Mouse (Mus musculus) lung, postnatal 10 days (tissue): ENCODE results near the gene Rnase4.

Experiments
- DNase-seq: peaks from one replicate; pipeline ENCODE4 v3.0.0; 2021

Rnase4 gene

DNA sequence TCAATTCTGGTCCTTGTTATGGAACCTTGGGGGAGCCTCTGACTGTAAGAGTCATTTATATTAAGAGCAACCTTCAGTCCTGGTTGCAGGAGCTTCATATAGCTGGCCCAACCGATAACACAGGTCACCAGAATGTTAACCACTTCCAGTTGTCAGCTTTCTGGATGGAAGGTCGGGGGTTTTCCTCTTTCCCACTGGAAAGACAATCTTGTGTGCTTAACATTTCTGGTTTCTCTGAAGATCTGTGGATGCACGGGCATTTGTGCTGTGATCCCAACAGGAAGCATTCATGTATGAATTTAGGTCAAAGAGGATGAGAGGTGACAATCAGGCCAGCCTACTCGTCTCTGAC lies 38.7 kb downstream of the Rnase4 start:
- no peak for DNase-seq

DNA sequence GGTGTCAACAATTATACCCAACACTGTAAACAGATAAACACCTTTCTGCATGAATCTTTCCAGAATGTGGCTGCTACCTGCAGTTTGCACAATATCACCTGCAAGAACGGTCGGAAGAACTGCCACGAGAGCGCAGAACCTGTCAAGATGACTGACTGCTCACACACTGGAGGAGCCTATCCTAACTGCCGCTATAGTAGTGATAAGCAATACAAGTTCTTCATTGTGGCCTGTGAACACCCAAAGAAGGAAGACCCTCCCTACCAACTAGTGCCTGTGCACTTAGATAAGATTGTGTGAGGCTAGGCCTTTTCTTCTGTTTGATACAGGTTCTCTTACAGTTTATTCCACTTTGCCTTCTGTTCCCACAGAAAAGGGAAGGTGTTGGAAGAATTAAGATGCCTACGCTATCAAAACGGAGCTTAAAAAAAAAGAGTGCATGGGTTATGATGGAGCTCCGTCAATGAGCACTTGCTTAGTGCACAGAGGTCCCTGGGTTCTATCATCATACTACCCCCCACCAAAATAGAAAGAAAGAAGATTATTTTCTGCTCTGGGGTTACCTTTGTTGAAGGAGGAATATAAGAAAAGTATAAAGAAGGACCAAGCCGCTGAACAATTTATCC lies 39.6 kb downstream of the Rnase4 start:
- no peak for DNase-seq

DNA sequence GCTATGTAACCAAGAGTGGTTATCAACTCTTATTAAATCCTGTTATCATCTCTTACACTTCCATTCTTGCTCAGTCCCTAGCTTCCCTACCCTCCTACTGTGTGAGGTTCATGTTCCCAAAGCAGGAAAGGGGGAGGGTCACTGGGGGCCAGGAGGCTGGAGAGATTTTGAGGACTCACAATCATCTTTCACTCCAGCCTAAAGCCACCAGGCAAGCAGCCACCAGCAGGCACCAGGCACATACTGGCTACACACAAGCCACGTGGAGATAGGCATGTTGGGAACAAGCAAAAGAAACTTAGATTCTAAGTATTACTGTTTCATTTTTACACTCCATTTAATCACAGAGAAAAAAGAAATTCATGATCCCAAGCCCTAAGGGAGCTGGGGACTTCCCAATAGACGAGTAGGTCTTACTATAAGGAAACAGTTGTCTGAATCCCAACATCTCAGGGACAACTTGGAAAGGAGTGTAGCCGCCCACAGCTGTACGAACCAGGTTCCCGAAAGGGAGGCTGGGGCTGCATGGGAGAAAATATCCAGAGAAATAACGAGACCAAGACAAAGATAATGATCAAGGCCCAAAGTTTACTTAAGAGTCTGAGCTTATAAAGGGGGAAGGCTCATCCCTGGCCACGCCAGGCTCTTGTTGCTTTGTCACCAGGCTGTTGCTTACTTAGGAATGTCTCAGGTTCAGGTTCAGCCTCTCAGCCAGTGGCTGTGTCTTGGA lies 40.4 kb downstream of the Rnase4 start:
- no peak for DNase-seq

DNA sequence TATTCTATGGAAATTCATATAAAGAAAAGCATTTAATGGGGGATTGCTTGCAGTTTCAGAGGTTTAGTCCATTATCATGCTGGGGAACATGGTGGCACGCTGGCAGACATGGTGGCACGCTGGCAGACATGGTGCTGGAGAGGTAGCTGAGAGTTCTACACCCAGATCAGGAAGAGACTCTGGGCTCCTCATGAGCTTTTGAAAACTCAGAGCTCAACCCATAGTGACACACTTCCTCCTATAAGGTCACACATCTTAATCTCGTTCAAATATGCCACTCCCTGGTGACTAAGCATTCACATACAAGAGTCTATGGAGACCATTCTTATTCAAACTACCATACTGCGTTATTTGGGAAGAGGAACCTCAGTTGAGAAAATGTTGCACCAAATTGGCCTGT lies 41.5 kb downstream of the Rnase4 start:
- DNase-seq = no peak

DNA sequence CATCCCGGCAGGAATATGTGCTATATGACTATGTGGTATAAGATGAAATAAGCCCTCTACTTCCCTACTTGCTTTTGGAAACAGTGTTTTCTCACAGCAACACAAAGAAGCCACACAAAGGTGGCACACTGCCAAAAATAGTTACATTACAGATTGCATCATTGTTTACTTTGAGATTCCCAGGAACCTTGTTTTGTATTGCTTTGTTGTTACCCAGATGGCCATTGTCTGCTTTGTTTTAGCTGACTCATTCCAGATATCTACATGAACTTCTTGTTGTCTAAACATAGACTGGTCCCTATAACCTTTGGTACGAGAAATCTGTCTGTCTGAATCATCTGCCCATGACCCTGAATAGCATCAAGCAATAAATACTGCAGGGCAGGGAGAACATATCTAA lies 49.5 kb downstream of the Rnase4 start:
- peak; percentile 31 for DNase-seq

DNA sequence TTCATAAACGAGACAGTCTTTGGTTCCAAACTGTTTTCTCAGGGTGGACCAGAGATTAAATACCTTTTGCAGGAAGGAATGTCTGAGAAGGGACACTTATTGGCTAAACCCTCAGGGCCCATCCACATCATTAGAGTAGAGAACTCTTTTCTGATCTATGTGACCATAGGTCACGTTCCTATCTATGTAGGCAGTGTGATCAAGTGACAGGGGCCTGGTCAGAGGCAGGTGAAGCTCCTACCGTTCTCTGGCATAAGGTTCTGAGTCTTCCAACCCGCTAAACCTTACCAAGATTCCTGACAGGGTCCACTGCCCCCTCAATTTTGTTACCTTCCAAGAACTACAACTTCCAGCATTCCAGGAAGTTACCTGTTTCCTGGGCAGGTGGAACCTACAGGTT lies 51.2 kb downstream of the Rnase4 start:
- DNase-seq = no peak

DNA sequence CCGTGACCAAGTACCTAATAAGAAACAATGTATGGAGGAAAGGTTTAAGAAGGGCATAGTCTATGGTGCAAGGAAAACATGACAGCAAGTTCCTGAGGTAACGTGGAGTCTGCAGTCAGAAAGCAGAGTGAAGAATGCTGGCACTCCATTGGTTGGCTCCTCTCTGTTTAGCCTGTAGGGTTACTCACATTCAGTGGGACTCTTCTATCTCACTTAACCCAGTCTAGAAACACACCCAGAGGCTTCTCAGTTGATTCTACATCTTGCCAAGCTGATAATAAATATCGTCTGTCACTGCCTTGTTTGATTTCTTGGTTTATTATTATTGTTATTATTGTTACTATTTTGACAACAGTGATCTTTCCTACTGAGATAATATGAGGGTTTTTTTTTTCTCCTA lies 51.7 kb downstream of the Rnase4 start:
- DNase-seq = no peak

DNA sequence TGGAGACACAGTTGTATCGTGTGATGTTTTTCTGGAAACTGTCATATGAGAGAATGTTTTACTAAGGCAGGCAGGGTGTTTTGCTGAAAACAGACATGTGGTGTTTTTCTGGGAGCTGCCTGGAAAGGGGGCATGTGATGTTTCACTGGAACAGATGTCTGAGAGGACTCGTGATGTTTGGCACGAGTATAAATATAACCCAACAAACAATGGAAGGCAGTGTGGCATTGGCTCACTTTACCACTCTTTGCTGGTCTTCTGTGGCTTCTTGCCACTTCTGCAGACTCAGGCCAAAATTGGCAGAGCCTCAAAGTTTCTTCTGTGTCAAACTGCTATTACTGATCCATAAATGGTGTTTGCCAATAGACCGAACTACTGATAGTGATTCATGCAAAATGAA lies 52.4 kb downstream of the Rnase4 start:
- no peak for DNase-seq

DNA sequence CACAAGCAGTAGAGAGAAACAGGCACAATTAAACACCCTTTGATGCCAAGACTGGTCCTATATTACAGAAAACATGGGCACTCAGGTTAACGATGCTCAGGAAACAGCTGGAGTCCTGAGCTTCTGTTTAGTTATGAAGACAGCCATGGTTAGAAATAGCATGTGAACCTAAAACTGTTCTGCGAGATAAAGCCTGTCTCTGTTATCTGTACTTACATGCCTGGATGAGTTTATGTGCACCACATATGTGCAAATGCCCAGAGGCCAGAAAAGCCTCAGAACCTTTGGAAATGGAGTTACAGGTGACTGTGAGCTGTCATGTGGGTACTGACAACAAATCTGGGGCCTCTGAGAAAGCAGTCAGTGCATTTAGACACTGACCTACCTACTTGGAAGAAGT lies 53.1 kb downstream of the Rnase4 start:
- no peak for DNase-seq

DNA sequence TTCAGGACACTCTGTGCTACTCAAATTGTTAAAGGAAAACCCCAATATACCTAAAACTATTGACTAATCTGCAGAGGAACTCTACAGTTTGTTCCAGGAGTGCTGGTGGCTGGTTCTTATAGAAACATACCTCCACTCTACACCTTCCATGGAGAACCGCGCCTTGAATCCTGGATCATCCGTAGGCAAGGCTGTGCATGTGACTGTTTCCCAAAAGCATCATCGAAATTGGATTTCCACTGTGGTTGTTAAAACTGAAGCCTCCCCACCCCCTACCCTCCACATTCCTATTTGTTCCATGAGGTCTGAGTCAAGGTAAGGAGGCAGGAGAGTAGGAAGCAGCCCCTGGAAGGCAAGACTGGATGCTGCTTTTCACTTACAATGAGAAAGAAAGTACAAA lies 53.6 kb downstream of the Rnase4 start:
- DNase-seq = no peak

DNA sequence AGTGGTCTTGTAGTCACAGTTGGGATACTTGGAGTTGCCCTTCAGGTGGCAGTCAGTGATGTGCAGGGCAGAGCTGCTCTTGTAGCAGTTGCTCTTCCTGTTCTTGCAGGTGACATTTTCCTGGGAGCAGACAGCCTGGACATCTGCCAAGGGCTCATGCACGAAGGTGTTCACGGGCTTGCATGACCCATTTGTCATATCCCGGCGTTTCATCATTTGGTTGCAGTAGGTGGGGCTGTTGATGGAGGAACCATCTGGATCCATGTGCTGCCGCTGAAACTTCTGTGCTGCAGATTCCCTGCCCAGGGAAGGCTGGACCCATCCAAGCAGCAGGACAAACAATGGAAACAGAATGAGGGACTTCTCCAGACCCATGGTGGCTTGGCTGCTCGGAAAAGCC lies 54.6 kb downstream of the Rnase4 start:
- no peak for DNase-seq

DNA sequence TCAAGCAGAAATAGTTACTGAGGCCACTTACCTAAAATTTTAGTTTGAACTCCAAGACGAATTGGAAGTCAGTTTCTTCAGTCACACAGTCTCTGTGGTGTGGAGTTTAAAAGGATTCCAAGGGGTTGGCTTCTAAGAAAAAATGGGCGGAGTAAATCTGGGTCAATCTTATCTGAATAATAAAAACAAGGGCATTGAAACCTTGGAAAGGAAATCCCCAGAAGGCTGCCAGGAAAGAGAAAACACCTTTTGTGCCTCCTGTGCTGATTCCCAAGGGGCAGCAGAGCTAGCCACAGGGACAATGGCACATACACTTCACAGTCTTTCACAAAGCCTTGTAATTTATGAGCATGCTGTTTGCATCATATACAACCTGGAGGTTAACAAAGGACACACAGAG lies 55.8 kb downstream of the Rnase4 start, which contains the start of gene Rnase1:
Rnase1 (minus strand) TSS at position 101 of the 400 bp plus-strand sequence.
- DNase-seq = no peak

DNA sequence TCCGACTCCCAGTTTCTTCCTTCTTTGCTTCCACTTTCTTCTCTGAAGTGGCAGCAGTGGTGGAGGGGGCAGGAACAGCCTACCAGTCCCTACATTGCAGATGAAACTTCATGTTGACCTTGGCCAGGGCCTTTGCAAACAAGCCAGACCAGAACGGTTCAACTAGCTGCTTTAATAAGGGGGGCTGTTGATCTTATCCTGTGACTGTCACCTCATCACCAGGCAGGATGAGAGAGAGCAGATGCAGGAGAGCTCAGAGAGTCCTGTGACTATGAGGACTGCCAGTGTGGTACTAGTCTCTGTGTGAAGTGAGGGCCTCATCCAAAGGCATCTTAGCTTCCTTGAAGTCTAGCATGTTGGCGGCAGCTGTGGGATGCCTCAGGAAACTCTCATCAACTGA lies 57.1 kb downstream of the Rnase4 start:
- DNase-seq = no peak

DNA sequence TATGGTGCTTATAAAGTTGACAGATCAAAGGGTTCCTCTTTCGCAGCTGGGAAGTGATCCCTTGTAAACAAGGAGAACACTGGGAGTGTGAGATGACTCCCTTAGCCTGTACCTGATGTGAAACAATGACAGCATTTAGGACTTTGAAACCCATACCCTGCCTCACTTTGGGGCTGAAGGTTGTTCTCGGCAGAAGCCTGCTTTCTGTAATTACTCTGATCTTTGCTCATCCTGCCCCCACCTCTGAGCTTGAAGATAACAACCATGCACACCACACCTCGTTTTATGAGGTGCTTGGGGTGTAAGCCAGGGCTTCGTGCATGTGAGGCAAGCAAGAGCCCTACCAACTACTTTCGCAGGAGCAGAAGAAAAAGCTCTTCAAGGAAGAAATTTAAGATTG lies 58.3 kb downstream of the Rnase4 start:
- DNase-seq = no peak

DNA sequence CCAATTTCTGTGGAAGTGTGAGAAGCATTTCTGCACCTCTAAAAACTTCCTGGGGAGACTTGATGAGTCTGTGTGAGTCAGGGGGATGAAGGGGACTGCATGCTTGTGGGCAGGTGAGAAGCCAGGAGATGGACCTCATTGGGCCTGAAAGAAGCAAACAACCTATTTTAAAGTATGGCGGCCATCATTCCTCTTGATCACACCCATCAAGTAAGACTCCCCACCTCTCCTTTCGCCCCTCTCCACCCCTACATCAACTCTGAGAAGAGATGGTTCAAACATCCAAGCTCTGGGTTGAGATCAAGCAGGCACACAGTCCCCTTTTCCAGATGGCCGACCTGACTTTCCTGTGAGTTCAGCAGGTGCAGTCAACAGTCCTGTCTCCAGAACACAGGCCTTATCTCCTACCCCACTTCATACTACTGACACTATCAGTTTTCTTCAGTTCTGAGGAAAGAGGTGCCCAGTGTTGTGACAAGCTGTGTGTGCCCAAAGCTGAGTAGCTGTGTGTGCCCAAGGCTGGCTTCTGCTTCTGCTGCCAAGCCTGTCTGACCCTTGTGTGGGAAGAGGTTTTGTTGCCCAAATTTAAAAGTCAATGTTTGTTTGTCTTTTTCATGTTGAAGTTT lies 59.4 kb downstream of the Rnase4 start:
- no peak for DNase-seq

DNA sequence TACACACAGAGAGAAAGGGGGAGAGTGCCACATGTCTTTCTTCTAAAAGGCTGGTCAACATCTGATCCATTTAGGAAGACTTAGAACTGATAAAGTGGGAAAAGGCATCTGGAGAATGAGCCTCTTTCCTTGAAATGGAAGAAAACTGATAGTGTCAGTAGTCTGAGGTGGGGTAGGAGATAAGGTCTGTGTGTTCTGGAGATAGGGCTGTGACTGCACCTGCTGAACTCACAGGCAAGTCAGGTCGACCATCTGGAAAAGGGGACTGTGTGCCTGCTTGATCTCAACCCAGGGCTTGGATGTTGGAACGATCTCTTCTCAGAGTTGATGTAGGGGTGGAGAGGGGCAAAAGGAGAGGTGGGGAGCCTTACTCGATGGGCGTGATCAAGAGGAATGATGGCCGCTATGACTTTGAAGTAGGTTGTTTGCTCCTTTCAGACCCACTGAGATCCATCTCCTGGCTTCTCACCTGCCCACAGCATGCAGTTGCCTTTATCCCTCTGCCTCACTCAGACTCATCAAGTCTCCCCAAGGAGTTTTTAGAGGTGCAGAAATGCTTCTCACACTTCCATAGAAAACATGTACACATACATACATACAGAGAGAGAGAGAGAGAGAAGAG lies 61.5 kb downstream of the Rnase4 start:
- DNase-seq = no peak
